Mouse (Mus musculus) monocyte, adult 2 months (primary cell): ENCODE results near the gene Lamb3.
"Not testable (repeated sequence)": the region's sequence is repeated elsewhere in the genome, so short reads cannot be mapped to it uniquely, and the experiment has no call there.

ENCODE experiments used
- DNase-seq, 2 experiments: peaks; one replicate each; pipeline ENCODE4 v3.0.0; 2022; ENCODE audit warnings: low spot score in 2 of 2, low read depth in 1 of 2

The Lamb3 gene

GRCm38 (mm10) chr1:193272916-193273601 lies 65.6 kb downstream of the Lamb3 start, which contains the start of gene G0s2:
G0s2 (minus strand) TSS chr1:193273217.
- no peak for DNase-seq

- DNase-seq: peak in 1 of 2 experiments; percentile 2
These were observed 67.0 kb downstream of the Lamb3 start for GRCm38 (mm10) chr1:193274407-193275071.

GRCm38 (mm10) chr1:193278414-193279045 lies 71.0 kb downstream of the Lamb3 start:
- DNase-seq: no peak

GRCm38 (mm10) chr1:193279492-193279891 lies 72.0 kb downstream of the Lamb3 start:
- no peak for DNase-seq

GRCm38 (mm10) chr1:193281344-193281743 lies 73.8 kb downstream of the Lamb3 start:
- DNase-seq: no peak

GRCm38 (mm10) chr1:193284228-193284779 lies 76.8 kb downstream of the Lamb3 start:
- no peak for DNase-seq

- not testable (repeated sequence) for DNase-seq
These were observed 78.3 kb downstream of the Lamb3 start for GRCm38 (mm10) chr1:193285766-193286325.

GRCm38 (mm10) chr1:193287578-193287977 lies 80.1 kb downstream of the Lamb3 start:
- DNase-seq: no peak

- DNase-seq: no peak
These were observed 81.6 kb downstream of the Lamb3 start for GRCm38 (mm10) chr1:193289076-193289475.

GRCm38 (mm10) chr1:193289914-193290313 lies 82.4 kb downstream of the Lamb3 start:
- DNase-seq: no peak

- DNase-seq: no peak
These were observed 83.2 kb downstream of the Lamb3 start for GRCm38 (mm10) chr1:193290686-193291085.

GRCm38 (mm10) chr1:193293039-193293438 lies 85.5 kb downstream of the Lamb3 start:
- DNase-seq: no peak

- DNase-seq: no peak
These were observed 86.4 kb downstream of the Lamb3 start for GRCm38 (mm10) chr1:193293926-193294325.

- no peak for DNase-seq
These were observed 88.4 kb downstream of the Lamb3 start for GRCm38 (mm10) chr1:193295920-193296319.

GRCm38 (mm10) chr1:193298141-193298765 lies 90.8 kb downstream of the Lamb3 start:
- DNase-seq: no peak

GRCm38 (mm10) chr1:193299995-193300394 lies 92.5 kb downstream of the Lamb3 start:
- DNase-seq: no peak

- no peak for DNase-seq
These were observed 94.0 kb downstream of the Lamb3 start for GRCm38 (mm10) chr1:193301216-193302092.

- DNase-seq: no peak
These were observed 94.5 kb downstream of the Lamb3 start for GRCm38 (mm10) chr1:193302093-193302405.

GRCm38 (mm10) chr1:193303096-193303495 lies 95.6 kb downstream of the Lamb3 start:
- DNase-seq: no peak

GRCm38 (mm10) chr1:193305386-193305785 lies 97.9 kb downstream of the Lamb3 start:
- no peak for DNase-seq
